Mouse (Mus musculus) stomach, embryonic 16.5 days (tissue): ENCODE data around the gene 4930469K13Rik. TPM values are rescaled to one million over a fixed set of nuclear protein-coding genes. Genes with fewer than 3 reads are reported as not detected.

Source experiments
- ATAC-seq: fragments of 200-750 bp; cut with Nextera tagmentation; 2 replicates; pipeline ENCODE4 v1.8.0; 2017; ENCODE audit warnings: moderate number of reproducible peaks, moderate TSS enrichment; ENCODE audit not compliant: insufficient read depth, low FRiP score
- H3K27ac ChIP-seq: fragments of 300-500 bp; sonication (generic); 2 replicates; pipeline ENCODE4 v1.5.1; 2014; ENCODE audit warnings: low read length
- H3K27me3 ChIP-seq: fragments of 300-500 bp; sonication (generic); 2 replicates; pipeline ENCODE4 v1.6.1; 2014; ENCODE audit warnings: low read length, control low read depth, mixed read lengths; ENCODE audit not compliant: control insufficient read depth, insufficient read depth
- H3K36me3 ChIP-seq: fragments of 300-500 bp; sonication (generic); 2 replicates; pipeline ENCODE4 v1.6.1; 2014; ENCODE audit warnings: low read length; ENCODE audit not compliant: control insufficient read depth, insufficient read depth
- H3K4me1 ChIP-seq: fragments of 300-500 bp; sonication (generic); 2 replicates; pipeline ENCODE4 v1.6.1; 2014; ENCODE audit warnings: low read length, control low read depth, mixed read lengths; ENCODE audit not compliant: control insufficient read depth, insufficient read depth
- H3K4me2 ChIP-seq: fragments of 300-500 bp; sonication (generic); 2 replicates; pipeline ENCODE4 v1.6.1; 2014; ENCODE audit warnings: low read depth, low read length, mixed read lengths
- H3K4me3 ChIP-seq: fragments of 300-500 bp; sonication (generic); replicated peaks from 2 replicates; pipeline ENCODE4 v1.5.1; 2014; ENCODE audit warnings: mild to moderate bottlenecking, low read length
- H3K9ac ChIP-seq: fragments of 300-500 bp; sonication (generic); 2 replicates; pipeline ENCODE4 v1.6.1; 2014; ENCODE audit warnings: low read length
- H3K9me3 ChIP-seq: fragments of 300-500 bp; sonication (generic); replicated peaks from 2 replicates; pipeline ENCODE4 v1.6.1; 2016; ENCODE audit warnings: low read length, control low read depth; ENCODE audit not compliant: control insufficient read depth
- WGBS: fragments of 180-500 bp; shearing (Covaris S2); extraction: QIAGEN DNeasy Blood & Tissue Kit; methylation state at CpG from one replicate; pipeline ENCODE4 v1.1.7; 2014; 5-methylcytosine and 5-hydroxymethylcytosine counted together
- polyA plus RNA-seq: library from polyadenylated mRNA; unstranded; fragments of >200 nt; fragmentation: Nextera tagmentation; extraction: Ambion mirVana; gene quantifications from 2 replicates; pipeline ENCODE4 v1.2.1, GENCODE M21; 2015

Gene 4930469K13Rik
- polyA plus RNA-seq, 1 experiment from 2014 or later, result not detected

DNA sequence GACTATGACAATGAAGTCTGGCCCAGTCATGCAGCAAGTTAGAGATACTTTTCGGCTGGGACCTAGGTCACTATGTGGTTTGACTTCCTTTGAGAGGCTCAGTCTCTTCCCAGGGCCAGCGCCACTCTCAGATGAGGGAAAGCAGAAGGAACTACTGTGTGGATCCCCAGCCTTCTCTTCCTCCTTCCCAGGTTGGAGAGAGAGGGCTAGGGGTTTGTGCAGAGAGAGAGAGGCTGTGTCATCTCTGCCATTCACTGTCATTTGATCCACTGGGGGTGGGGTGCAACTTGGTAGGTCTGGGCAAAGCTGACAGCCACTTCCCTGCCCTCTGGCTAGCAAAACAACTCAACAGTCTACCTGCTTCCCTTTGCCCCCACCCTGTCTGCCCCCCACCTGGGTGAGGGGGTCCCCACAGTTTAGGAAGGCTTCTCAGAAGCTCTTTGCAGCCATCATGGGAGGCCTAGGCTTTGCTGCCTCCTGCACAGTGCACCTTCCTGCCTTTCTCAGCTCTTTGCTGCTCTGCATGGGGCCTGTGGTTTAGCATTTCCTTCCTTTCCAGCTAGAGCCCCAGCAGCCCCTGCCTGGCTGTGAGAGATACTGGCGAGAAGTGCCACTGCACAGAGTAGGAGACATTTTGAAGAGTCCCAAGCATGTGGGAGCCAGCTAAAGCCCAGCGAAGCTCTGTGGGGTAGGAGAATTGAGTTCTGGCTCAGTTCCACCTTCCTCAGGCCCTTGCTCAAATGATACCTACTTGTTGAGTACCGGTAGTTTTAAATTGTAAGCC, 34.5 kb downstream of the 4930469K13Rik start:
- H3K4me3 ChIP-seq, result no peak overlapping the region
- no peaks in the 10 kb centered on the region for H3K36me3 ChIP-seq
- no peak overlapping the region for H3K9ac ChIP-seq
- no peaks in the 10 kb centered on the region for H3K4me1 ChIP-seq
- no peaks in the 10 kb centered on the region for H3K27me3 ChIP-seq
- WGBS, result 55% methylated on average over 5 of the region's 5 CpGs
- no peaks in the 10 kb centered on the region for H3K9me3 ChIP-seq
- no peak; the same call in 1 of the 2 replicates for ATAC-seq
- H3K4me2 ChIP-seq, result no peak overlapping the region
- no peak overlapping the region for H3K27ac ChIP-seq

DNA sequence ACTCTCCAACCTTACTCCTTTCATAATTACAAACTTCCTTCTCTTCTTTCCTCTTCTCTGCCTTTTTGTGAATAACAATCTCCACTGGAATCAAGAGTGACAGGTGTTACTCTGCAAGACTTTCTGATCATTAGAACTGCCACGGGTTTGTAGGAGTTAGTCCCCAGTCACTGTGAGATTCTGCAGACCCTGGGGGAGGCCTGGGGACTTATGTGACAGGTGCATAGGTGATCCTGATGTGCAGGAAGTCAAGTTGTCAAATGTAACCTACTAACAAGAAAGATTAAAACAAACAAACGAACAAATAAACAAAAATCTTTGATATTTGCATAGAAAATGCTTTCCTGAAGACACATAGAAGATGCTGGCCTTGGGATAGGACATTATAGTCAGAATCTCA, 35.1 kb downstream of the 4930469K13Rik start:
- H3K36me3 ChIP-seq, result no peaks in the 10 kb centered on the region
- H3K27me3 ChIP-seq, result no peaks in the 10 kb centered on the region
- WGBS, result 51% methylated on average over 2 of the region's 2 CpGs
- H3K4me1 ChIP-seq, result no peaks in the 10 kb centered on the region
- H3K4me3 ChIP-seq, result no peak overlapping the region
- H3K4me2 ChIP-seq, result no peak overlapping the region
- H3K27ac ChIP-seq, result no peak overlapping the region
- no peak overlapping the region for H3K9ac ChIP-seq
- ATAC-seq, result no peak
- H3K9me3 ChIP-seq, result no peaks in the 10 kb centered on the region

DNA sequence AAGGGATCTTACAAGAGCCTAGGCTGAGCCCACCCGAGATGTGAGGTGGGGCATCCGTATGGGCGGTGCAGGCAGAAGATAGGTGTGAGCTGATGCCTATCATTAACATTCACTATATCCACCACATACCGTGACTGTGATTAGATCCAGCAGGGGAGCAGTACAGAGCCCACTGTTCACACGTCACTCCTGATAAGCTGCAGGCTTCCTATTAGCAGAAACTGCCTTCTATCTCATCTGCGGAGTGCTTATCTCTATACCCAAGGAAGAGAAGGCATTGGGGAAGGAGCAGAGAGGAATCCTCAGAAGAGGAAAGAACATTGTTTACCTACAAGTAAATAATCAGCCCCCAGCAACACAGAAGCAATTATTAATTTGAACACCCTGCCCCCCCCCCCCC, 36.6 kb downstream of the 4930469K13Rik start:
- Histone ChIP-seq H3K4me1 (no peaks in the 10 kb centered on the region), H3K9me3 (no peaks in the 10 kb centered on the region), H3K36me3 (no peaks in the 10 kb centered on the region), H3K27ac (no peak overlapping the region), H3K4me3 (no peak overlapping the region), H3K4me2 (no peak overlapping the region), H3K9ac (no peak overlapping the region), H3K27me3 (no peaks in the 10 kb centered on the region)
- whole genome bisulfite sequencing, result 30% methylated on average over 6 of the region's 6 CpGs
- ATAC-seq, result no peak

DNA sequence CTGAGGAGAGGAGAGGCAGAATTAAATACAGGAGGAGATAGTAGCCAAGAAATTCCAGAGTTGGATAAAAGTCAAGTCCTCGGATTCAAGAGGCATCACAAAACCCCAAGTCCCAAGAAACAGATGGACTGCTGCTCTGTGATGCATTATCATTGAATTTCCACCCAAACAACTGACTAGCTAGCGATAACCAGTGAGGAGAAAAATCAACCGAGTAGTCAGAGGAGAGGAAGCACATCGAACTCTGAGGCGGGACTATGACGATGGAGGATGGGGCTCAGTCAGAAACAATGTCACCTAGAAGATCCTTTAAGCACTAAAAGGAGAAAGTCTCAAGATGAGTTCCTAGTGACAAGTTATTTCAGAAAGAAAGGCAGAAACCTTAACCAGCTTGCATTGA, 39.4 kb downstream of the 4930469K13Rik start:
- WGBS, result 85% methylated on average over 6 of the region's 6 CpGs
- H3K27me3 ChIP-seq, result no peaks in the 10 kb centered on the region
- H3K36me3 ChIP-seq, result no peaks in the 10 kb centered on the region
- no peak for ATAC-seq
- H3K4me3 ChIP-seq, result no peak overlapping the region
- no peak overlapping the region for H3K27ac ChIP-seq
- H3K9me3 ChIP-seq, result no peaks in the 10 kb centered on the region
- H3K4me1 ChIP-seq, result no peaks in the 10 kb centered on the region
- no peak overlapping the region for H3K4me2 ChIP-seq
- H3K9ac ChIP-seq, result no peak overlapping the region

DNA sequence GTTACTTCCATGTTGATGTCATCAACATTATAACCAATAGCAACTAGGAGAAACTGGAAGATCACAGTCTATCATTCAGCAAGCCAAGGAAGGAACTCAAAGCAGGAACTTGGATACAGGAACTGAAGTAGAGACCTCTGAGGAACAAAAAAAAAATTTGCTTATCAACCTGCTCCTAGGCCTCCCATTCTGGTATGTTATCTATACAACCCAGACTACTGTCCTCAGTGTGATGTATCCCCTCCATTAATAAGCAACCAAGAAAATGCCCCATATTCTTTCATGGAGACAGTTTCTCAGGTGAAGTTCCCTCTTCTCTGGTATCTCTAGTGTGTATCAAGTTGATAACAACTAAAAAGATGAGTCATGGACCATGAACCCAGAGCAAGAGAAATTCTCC, 40.0 kb downstream of the 4930469K13Rik start:
- Histone ChIP-seq H3K36me3 (no peaks in the 10 kb centered on the region), H3K27ac (no peak overlapping the region), H3K9me3 (no peaks in the 10 kb centered on the region), H3K4me3 (no peak overlapping the region), H3K4me1 (no peaks in the 10 kb centered on the region), H3K4me2 (no peak overlapping the region), H3K9ac (no peak overlapping the region), H3K27me3 (no peaks in the 10 kb centered on the region)
- no peak for ATAC-seq

DNA sequence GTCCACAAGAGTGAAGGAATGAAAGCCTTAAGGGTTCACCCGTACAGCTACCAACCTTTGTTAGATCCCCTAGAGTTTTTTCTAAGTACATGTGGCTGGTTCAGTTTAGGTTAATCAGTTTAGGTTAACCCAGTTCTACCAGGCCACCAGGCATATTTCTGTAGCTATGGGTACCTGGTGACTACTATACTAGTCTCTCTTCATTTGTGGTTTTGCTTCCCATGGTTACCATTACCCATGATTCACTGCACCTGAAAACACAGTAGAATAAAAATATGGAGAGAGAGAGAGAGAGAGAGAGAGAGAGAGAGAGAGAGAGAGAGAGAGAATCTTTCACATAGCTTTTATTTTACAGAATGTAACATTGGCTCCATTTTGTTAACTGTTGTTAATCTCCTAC, 41.6 kb downstream of the 4930469K13Rik start:
- H3K9ac ChIP-seq, result no peak overlapping the region
- H3K4me2 ChIP-seq, result no peak overlapping the region
- no peaks in the 10 kb centered on the region for H3K9me3 ChIP-seq
- H3K4me3 ChIP-seq, result no peak overlapping the region
- H3K4me1 ChIP-seq, result no peaks in the 10 kb centered on the region
- ATAC-seq, result no peak
- 68% methylated on average over 1 of the region's 1 CpGs for WGBS
- H3K36me3 ChIP-seq, result no peaks in the 10 kb centered on the region
- H3K27me3 ChIP-seq, result no peaks in the 10 kb centered on the region
- H3K27ac ChIP-seq, result no peak overlapping the region

DNA sequence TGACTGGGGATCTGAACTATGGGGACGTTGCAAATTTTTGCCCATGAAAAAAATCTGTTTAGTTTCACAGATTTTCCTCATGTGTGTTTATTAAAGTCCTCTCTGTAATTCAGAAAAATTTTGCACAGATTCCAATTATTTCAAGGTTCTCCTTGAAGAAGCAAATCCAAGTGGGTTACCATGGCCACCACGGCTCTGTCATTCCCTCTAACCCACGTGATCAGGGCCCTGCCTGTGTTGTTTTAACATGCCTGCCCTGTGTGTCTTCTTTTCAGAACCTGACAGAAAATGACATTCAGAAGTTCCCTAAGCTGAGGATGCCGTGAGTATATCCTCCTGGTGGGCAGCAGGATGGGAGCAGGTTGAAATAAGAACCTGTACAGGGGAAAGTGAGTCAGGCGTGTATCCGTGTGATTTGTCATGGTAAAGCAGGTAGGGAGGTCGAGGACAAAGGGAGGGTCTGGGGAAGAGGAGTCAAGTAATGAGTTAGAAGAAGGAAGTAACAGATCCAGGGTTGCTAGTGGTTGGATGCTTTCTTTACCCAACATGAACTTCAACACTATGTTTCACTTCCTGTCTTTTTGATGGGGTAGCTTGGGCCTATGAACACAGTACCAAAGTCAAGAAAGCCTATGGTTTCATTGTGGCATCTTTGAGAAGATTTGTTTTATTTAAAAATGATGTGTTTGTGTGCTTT, 44.2 kb downstream of the 4930469K13Rik start:
- WGBS, result 72% methylated on average over 7 of the region's 7 CpGs
- Histone ChIP-seq H3K4me2 (no peak overlapping the region), H3K4me1 (no peaks in the 10 kb centered on the region), H3K27ac (no peak overlapping the region), H3K9ac (no peak overlapping the region), H3K36me3 (no peaks in the 10 kb centered on the region), H3K9me3 (no peaks in the 10 kb centered on the region), H3K27me3 (no peaks in the 10 kb centered on the region), H3K4me3 (no peak overlapping the region)
- no peak for ATAC-seq

DNA sequence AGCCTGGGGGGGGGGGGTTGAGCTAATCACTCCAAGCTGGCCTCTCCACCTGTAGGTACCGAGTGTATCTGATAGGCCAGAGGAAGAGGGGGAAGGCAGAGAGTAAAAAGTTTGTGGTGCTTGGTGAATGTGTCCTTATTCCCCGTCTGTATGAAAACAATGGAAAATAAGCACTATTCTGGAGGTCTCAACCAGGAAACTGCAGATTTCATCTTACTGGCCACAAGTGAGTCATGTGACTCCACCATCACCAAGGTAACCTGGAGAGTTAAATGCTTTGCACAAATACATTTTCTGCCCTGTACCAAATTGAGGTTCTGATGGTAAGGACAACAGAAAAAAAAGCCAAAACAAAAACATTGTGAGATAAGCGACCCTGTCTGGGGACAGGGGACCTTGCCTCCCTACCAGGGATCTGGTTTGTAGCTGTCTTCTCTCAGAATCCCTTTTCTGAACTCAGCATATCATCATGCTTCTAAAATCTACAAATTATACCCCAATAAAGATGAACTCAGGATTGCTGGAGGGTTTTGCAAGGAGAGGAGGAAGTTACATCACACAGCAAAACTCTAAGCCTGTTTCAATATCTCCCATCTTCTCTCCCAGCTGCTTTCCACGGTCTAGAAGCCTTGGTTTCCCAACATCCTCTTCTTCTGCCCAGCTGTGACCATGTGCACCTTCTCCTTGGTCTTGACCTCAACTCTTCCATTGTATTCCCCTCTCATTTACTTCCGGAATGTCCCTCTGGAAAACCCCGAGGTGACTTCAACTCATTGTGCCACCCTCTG, 45.1 kb downstream of the 4930469K13Rik start:
- ATAC-seq, result no peak
- H3K4me3 ChIP-seq, result no peak overlapping the region
- WGBS, result 73% methylated on average over 6 of the region's 6 CpGs
- no peaks in the 10 kb centered on the region for H3K36me3 ChIP-seq
- H3K4me1 ChIP-seq, result no peaks in the 10 kb centered on the region
- H3K4me2 ChIP-seq, result no peak overlapping the region
- H3K27me3 ChIP-seq, result no peaks in the 10 kb centered on the region
- no peaks in the 10 kb centered on the region for H3K9me3 ChIP-seq
- H3K9ac ChIP-seq, result no peak overlapping the region
- no peak overlapping the region for H3K27ac ChIP-seq

DNA sequence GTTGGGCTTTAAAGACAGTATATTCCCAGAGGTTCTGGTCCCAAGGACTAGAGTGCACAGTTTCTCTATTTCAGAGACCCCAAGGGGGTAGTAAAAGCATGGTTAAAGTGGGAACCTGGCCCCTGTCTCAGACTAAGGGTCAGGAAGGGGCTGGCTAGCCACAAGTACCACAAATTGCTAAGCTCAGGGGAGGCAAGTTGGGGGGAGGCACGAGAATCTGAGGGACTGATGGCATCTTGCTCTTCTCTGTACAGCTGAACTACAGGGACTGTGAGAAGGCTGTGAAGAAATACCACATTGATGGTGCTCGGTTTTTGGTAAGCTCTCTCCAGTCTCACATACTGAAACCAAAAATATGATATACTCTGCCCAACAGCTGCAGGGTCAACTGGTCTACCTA, 47.7 kb downstream of the 4930469K13Rik start:
- H3K9ac ChIP-seq, result no peak overlapping the region
- H3K36me3 ChIP-seq, result no peaks in the 10 kb centered on the region
- H3K4me3 ChIP-seq, result no peak overlapping the region
- H3K4me1 ChIP-seq, result no peaks in the 10 kb centered on the region
- H3K27ac ChIP-seq, result no peak overlapping the region
- ATAC-seq, result no peak
- WGBS, result 69% methylated on average over 2 of the region's 2 CpGs
- no peaks in the 10 kb centered on the region for H3K27me3 ChIP-seq
- no peak overlapping the region for H3K4me2 ChIP-seq
- H3K9me3 ChIP-seq, result no peaks in the 10 kb centered on the region
